ENCODE assay signal across 17 mouse cellular contexts in genomic region chr14:21711231-21711630, GRCm38 (mm10). TPM values are rescaled to one million over a fixed set of nuclear protein-coding genes. Genes with fewer than 3 reads are reported as not detected.
"Had no signal": no experiment of that assay in that cellular context is flagged by ENCODE, and none has a peak within 500 bp of the region (broad histone marks: within the 10 kb centered on the region; RNA-seq: fewer than 3 reads in every experiment).

No protein-coding gene starts in this region.

- H3K4me1 ChIP-seq: liver, embryonic 15.5 days had no signal

- ATAC-seq: midbrain, embryonic 16.5 days had no signal

- H3K4me3 ChIP-seq: liver, embryonic 15.5 days; midbrain, embryonic 12.5 days; neural tube, embryonic 13.5 days; stomach, embryonic 15.5 days had no signal

- H3K9ac ChIP-seq: liver, embryonic 15.5 days; midbrain, embryonic 12.5 days; neural tube, embryonic 13.5 days; stomach, embryonic 15.5 days had no signal

- H3K36me3 ChIP-seq: liver, embryonic 15.5 days; midbrain, embryonic 12.5 days; neural tube, embryonic 13.5 days; stomach, embryonic 15.5 days had no signal

- H3K4me2 ChIP-seq: liver, embryonic 11.5 days; liver, embryonic 15.5 days; midbrain, embryonic 12.5 days; neural tube, embryonic 13.5 days; stomach, embryonic 15.5 days had no signal

- H3K27ac ChIP-seq: kidney, postnatal 0 days; liver, embryonic 15.5 days; midbrain, embryonic 12.5 days; neural tube, embryonic 13.5 days; stomach, embryonic 15.5 days had no signal

- H3K27me3 ChIP-seq: neural tube, embryonic 13.5 days; stomach, embryonic 15.5 days had no signal

- DNase-seq: kidney, adult 11 months; kidney, adult 9 months; kidney, postnatal 36 days; left cerebral cortex, postnatal 4 days; lung, adult 2 months; lung, postnatal 14 days; right cerebral cortex, postnatal 14 days had no signal

- H3K9me3 ChIP-seq: liver, embryonic 15.5 days; midbrain, embryonic 12.5 days; neural tube, embryonic 13.5 days; stomach, embryonic 15.5 days had no signal

RNA-seq across cellular contexts. Expression of gene Dupd1, which starts 3.1 kb away (rescaled TPM):
- total RNA-seq: left cerebral cortex, postnatal 10 days; left cerebral cortex, postnatal 4 days; megakaryocyte-erythroid progenitor cell, adult 5-6 weeks had no signal
- polyA plus RNA-seq: kidney, postnatal 0 days; midbrain, embryonic 12.5 days; neural tube, embryonic 13.5 days; spleen, adult 2 months; stomach, embryonic 15.5 days had no signal

RNA-seq across cellular contexts. Expression of gene Dusp13, which starts 39.8 kb away (rescaled TPM):
- total RNA-seq: left cerebral cortex, postnatal 4 days; megakaryocyte-erythroid progenitor cell, adult 5-6 weeks had no signal
- polyA plus RNA-seq: kidney, postnatal 0 days; liver, embryonic 11.5 days; midbrain, embryonic 12.5 days; midbrain, embryonic 16.5 days; neural tube, embryonic 13.5 days; stomach, embryonic 15.5 days had no signal
